ENCODE assay signal across 8 mouse cellular contexts in the genomic region with DNA sequence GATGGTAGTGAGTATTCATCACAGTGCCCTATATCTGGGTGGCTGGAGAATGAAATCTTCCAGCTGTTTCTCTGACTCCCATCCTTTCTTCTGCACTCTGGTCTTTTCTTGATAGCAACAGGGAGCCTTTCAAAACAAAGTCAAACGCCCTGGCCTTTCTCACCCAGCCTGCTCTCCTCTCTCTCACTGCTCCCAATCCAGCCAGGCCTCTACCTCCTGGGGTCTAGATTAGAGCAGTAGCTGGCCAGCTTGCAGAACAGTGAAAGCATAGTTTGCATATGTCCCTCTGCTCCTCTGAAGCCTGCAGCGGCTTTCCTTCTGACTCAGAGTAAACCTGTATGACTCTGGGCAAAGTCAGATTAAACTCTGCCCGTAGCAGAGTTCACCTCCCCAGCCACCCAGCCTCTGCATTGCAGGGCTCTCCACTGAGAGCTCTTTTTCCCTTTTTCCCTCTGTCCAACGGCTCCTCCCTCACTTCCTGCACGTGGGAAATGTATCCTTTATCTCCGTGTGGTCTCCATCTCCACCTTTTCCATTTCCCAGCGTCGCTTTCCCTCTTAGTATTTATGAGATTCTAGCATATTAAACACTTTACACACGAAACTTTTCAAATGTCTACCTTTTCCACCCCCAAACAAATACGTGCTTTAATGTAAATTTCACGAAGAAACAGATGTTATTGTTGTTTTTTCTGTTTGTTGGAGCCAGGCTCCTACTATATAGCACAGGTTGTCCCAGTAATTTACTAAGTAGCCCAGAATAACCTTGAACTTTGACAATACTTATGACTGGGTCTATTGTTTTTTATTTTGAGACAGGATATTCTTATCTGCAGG. TPM values are rescaled to one million over a fixed set of nuclear protein-coding genes. Genes with fewer than 3 reads are reported as not detected.
A peak's percentile ranks its signal among the peaks of the same experiment; 100 is the strongest.
DNase-seq lines count a peak whose midpoint lies in the region; ATAC-seq and TF ChIP-seq lines count a peak whose summit lies in the region.

A gene (plus strand): TSS at position 786 of the 836 bp plus-strand sequence.

- no peak for ATAC-seq in intestine, embryonic 16.5 days
- ATAC-seq in midbrain, embryonic 11.5 days (ENCODE audit: low FRiP score): no peak
- no peak for ATAC-seq in megakaryocyte-erythroid progenitor cell, adult 5-6 weeks (replicated peaks; ENCODE audit: low FRiP score, low TSS enrichment, poor library complexity, severe bottlenecking)

- DNase-seq in kidney, adult 2 months: no peak
- DNase-seq in kidney, adult 9 months: no peak
- no peak for DNase-seq in MEL (ENCODE audit: low read depth, low spot score)
- DNase-seq in gonadal fat pad, adult 2 months (ENCODE audit: low read depth): no peak
- peak; percentile 77 for DNase-seq in midbrain, embryonic 11.5 days (ENCODE audit: low spot score, missing footprints)
- DNase-seq in thymus, postnatal 25 days: no peak

- peak within 1 kb of the TSS; percentile 82 for H3K27ac ChIP-seq in kidney, adult 2 months (ENCODE audit: insufficient read depth, low read depth, low read length)
- H3K27ac ChIP-seq in MEL (ENCODE audit: control insufficient read depth, low read depth, low read length): peak within 1 kb of the TSS; percentile 74
- H3K27ac ChIP-seq in intestine, embryonic 16.5 days (ENCODE audit: low read length): peak within 1 kb of the TSS; percentile 74
- H3K27ac ChIP-seq in midbrain, embryonic 11.5 days (ENCODE audit: low read depth, low read length): no peak within 1 kb of the TSS

- peak within 1 kb of the TSS; percentile 43 for H3K4me3 ChIP-seq in kidney, adult 2 months (ENCODE audit: insufficient read depth, low read depth, low read length)
- peak within 1 kb of the TSS; percentile 67 to 68 for H3K4me3 ChIP-seq in MEL (ENCODE audit: control insufficient read depth in 1 of 2, insufficient read depth in 1 of 2, low read depth in 2 of 2, low read length in 2 of 2)
- H3K4me3 ChIP-seq in intestine, embryonic 16.5 days (ENCODE audit: low read length): peak within 1 kb of the TSS; percentile 70
- peak within 1 kb of the TSS; percentile 84 for H3K4me3 ChIP-seq in midbrain, embryonic 11.5 days (ENCODE audit: low read depth, low read length)

- peaks cover 5% of the 10 kb centered on the region; the same call in 1 of the 2 replicates for H3K4me1 ChIP-seq in kidney, adult 2 months (ENCODE audit: control insufficient read depth, insufficient read depth, low read length)
- H3K4me1 ChIP-seq in MEL (ENCODE audit: control insufficient read depth in 1 of 2, insufficient read depth in 2 of 2, low read length in 2 of 2): peaks cover 0 to 6% of the 10 kb centered on the region in 2 experiments; a peak in 2 of 4 replicates
- peaks cover 12% of the 10 kb centered on the region for H3K4me1 ChIP-seq in intestine, embryonic 16.5 days (ENCODE audit: control insufficient read depth, insufficient read depth, low read length)
- H3K4me1 ChIP-seq in midbrain, embryonic 11.5 days (ENCODE audit: control insufficient read depth, insufficient read depth, low read length): peaks cover 7% of the 10 kb centered on the region

- peak within 1 kb of the TSS; percentile 51 for H3K4me2 ChIP-seq in intestine, embryonic 16.5 days (ENCODE audit: low read depth, low read length)
- H3K4me2 ChIP-seq in midbrain, embryonic 11.5 days: peak within 1 kb of the TSS; percentile 52

- 46% methylated on average over 11 of the region's 11 CpGs for WGBS in kidney, adult 2 months
- WGBS in intestine, embryonic 16.5 days: 32% methylated on average over 11 of the region's 11 CpGs
- WGBS in midbrain, embryonic 11.5 days: 30% methylated on average over 11 of the region's 11 CpGs

- H3K9ac ChIP-seq in MEL (ENCODE audit: control insufficient read depth, low read depth, low read length, poor library complexity, severe bottlenecking): peak within 1 kb of the TSS; percentile 64
- peak within 1 kb of the TSS; percentile 44; the same call in 1 of the 2 replicates for H3K9ac ChIP-seq in intestine, embryonic 16.5 days (ENCODE audit: low read depth, low read length)
- H3K9ac ChIP-seq in midbrain, embryonic 11.5 days (ENCODE audit: low read length): peak within 1 kb of the TSS; percentile 46

- no peak for TF ChIP-seq POLR2A in kidney, adult 2 months (IDR thresholded peaks at IDR 0.05; ENCODE audit: low read depth, low read length)
- TF ChIP-seq POLR2A in MEL (IDR thresholded peaks at IDR 0.05; ENCODE audit: control insufficient read depth in 1 of 2, insufficient read depth in 1 of 2, low read depth in 1 of 2, low read length in 2 of 2, poor library complexity in 1 of 2): no peak

- no peak for TF ChIP-seq EP300 in MEL (IDR thresholded peaks at IDR 0.05; ENCODE audit: low read depth in 1 of 2, low read length in 2 of 2)

- no peak for TF ChIP-seq CTCF in kidney, adult 2 months (conservative IDR thresholded peaks at IDR 0.05; ENCODE audit: insufficient read depth, insufficient read length, low read depth, low read length)
- no peak for TF ChIP-seq CTCF in MEL (IDR thresholded peaks at IDR 0.05 in 2 of 3, conservative IDR thresholded peaks at IDR 0.05 in 1 of 3; ENCODE audit: control insufficient read depth in 1 of 3, insufficient read depth in 1 of 3, low read depth in 2 of 3, low read length in 3 of 3, poor library complexity in 1 of 3, severe bottlenecking in 1 of 3)

- no peaks in the 10 kb centered on the region for H3K36me3 ChIP-seq in kidney, adult 2 months (ENCODE audit: control insufficient read depth, insufficient read depth, low read length)
- H3K36me3 ChIP-seq in MEL (ENCODE audit: control insufficient read depth in 1 of 2, insufficient read depth in 2 of 2, low read length in 2 of 2): peaks cover 0 to 19% of the 10 kb centered on the region in 2 experiments; a peak in 2 of 4 replicates
- H3K36me3 ChIP-seq in intestine, embryonic 16.5 days (ENCODE audit: control insufficient read depth, insufficient read depth, low read length): no peaks in the 10 kb centered on the region
- no peaks in the 10 kb centered on the region for H3K36me3 ChIP-seq in midbrain, embryonic 11.5 days (ENCODE audit: control insufficient read depth, insufficient read depth, low read length)

- peaks cover 21% of the 10 kb centered on the region for H3K79me2 ChIP-seq in MEL (ENCODE audit: control insufficient read depth, insufficient read depth, low read length, poor library complexity)

- no peaks in the 10 kb centered on the region for H3K9me3 ChIP-seq in MEL (replicated peaks; ENCODE audit: insufficient read depth, low read length)
- H3K9me3 ChIP-seq in intestine, embryonic 16.5 days (ENCODE audit: control insufficient read depth, low read length): no peaks in the 10 kb centered on the region; the same call in 1 of the 2 replicates
- H3K9me3 ChIP-seq in midbrain, embryonic 11.5 days (ENCODE audit: control insufficient read depth, low read length): no peaks in the 10 kb centered on the region

- TF ChIP-seq RAD21 in MEL (IDR thresholded peaks at IDR 0.05; ENCODE audit: low read depth, low read length): no peak

- H3K27me3 ChIP-seq in kidney, adult 2 months (replicated peaks; ENCODE audit: control insufficient read depth, insufficient read depth, low read length): no peaks in the 10 kb centered on the region
- no peaks in the 10 kb centered on the region for H3K27me3 ChIP-seq in MEL (ENCODE audit: control insufficient read depth in 1 of 2, insufficient read depth in 2 of 2, low read length in 2 of 2)
- no peaks in the 10 kb centered on the region for H3K27me3 ChIP-seq in intestine, embryonic 16.5 days (replicated peaks; ENCODE audit: control insufficient read depth, insufficient read depth, low read length)
- no peaks in the 10 kb centered on the region for H3K27me3 ChIP-seq in midbrain, embryonic 11.5 days (ENCODE audit: control insufficient read depth, insufficient read depth, low read length)

TF ChIP-seq in MEL, 35 proteins besides CTCF, POLR2A, EP300 and RAD21:
- TF ChIP-seq RCOR1 (IDR thresholded peaks at IDR 0.05; ENCODE audit: low read depth, low read length) (no peak), TBP (IDR thresholded peaks at IDR 0.05; ENCODE audit: low read depth, low read length) (no peak), UBTF (IDR thresholded peaks at IDR 0.05; ENCODE audit: borderline replicate concordance, insufficient read depth, low read depth, low read length) (no peak), E2F4 (IDR thresholded peaks at IDR 0.05; ENCODE audit: borderline replicate concordance, low read depth, low read length) (no peak), MYB (IDR thresholded peaks at IDR 0.05; ENCODE audit: low read depth, low read length) (no peak), NELFE (IDR thresholded peaks at IDR 0.05; ENCODE audit: low read depth, low read length) (no peak), MXI1 (IDR thresholded peaks at IDR 0.05; ENCODE audit: low read depth, low read length) (no peak), SIN3A (IDR thresholded peaks at IDR 0.05; ENCODE audit: low read length) (no peak), MYC (IDR thresholded peaks at IDR 0.05; ENCODE audit: low read depth, low read length) (no peak), CHD2 (IDR thresholded peaks at IDR 0.05; ENCODE audit: low read length) (no peak), USF1 (IDR thresholded peaks at IDR 0.05; ENCODE audit: low read depth, low read length) (no peak)

RNA-seq across cellular contexts. Expression of the gene that starts here (rescaled TPM):
- polyA plus RNA-seq in kidney, adult 2 months (2012; rRNA removed): 9.4 and 13.7 TPM in 2 replicates
- total RNA-seq in MEL (2012; rRNA removed): 25.0 and 28.0 TPM in 2 replicates
- 10 to 100 TPM in 1 of 2 experiments, not detected in 1; 30.4 TPM for polyA plus RNA-seq in MEL (2012; ENCODE audit: insufficient read depth in 1 of 2, insufficient read length in 2 of 2, low read depth in 1 of 2, low replicate concordance in 2 of 2, missing spikeins in 1 of 2)
- polyA plus RNA-seq in gonadal fat pad, adult 2 months (2012; rRNA removed): 11.7 and 14.2 TPM in 2 replicates
- 47.2 and 51.7 TPM in 2 replicates for polyA plus RNA-seq in intestine, embryonic 16.5 days (2015; fragmentation: Nextera tagmentation; extraction: Ambion mirVana)
- 57.4 and 59.2 TPM in 2 replicates for polyA plus RNA-seq in midbrain, embryonic 11.5 days (2014; fragmentation: Nextera tagmentation; extraction: Ambion mirVana)
- 9.4 and 19.1 TPM in 2 replicates for total RNA-seq in megakaryocyte-erythroid progenitor cell, adult 5-6 weeks (2014; fragmentation: Nextera tagmentation)
- 20.4 and 38.6 TPM in 2 replicates for total RNA-seq in megakaryocyte-erythroid progenitor cell, adult 5-6 weeks (2017)
